ENCODE assay signal across 8 mouse cellular contexts in the genomic region with DNA sequence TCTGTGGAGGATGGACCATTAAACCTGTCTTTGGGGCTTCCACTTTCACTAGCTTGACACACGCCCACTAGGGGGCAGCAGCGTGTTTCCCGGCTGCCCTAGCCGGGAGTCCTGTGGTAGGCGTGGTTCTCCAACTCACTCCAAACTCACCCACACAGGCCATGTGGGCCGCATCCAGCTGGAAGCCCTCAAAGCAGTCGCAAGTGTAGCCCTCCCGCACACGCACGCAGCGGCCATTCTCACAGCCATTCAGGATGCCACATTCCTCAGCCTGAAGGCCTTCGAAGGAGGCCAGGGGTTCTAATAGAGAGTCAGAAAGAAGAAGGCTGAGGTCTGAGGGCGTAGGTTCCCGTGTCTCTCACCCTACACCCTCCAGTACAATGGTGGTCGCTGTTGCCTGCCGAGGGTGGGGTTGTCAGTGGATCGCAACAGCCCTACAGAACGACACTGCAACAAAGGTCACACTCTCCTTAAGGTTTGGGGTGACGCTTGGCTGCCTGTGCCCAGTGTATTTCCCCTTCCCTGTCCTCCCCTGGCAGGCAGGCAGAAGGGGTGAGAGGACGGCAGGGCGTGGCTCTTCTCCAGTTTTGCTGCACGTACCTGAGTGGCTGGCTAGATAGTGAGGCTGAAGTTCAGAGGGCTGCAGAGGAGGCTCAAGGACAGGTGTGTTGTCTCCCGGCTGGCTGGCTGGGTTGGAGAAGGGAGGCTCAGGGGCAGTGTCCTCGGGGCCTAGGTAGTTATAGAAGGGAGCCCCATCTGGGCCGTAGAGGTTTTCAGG. TPM values are rescaled to one million over a fixed set of nuclear protein-coding genes. Genes with fewer than 3 reads are reported as not detected.
DNase-seq lines count a peak whose midpoint lies in the region; ATAC-seq and TF ChIP-seq lines count a peak whose summit lies in the region.

No protein-coding gene starts in this region.

- peak overlapping the region; percentile 46 for H3K4me2 ChIP-seq in lung, embryonic 14.5 days

- no peaks in the 10 kb centered on the region for H3K27me3 ChIP-seq in cerebellum, adult 2 months (ENCODE audit: control insufficient read depth, insufficient read depth, low read length)
- H3K27me3 ChIP-seq in lung, embryonic 14.5 days (ENCODE audit: insufficient read depth, low read length) = no peaks in the 10 kb centered on the region

- TF ChIP-seq CTCF in cerebellum, adult 2 months (IDR thresholded peaks at IDR 0.05; ENCODE audit: borderline replicate concordance, insufficient read depth, low read depth, low read length) = peak; percentile 93
- peak; percentile 99 for TF ChIP-seq CTCF in lung, embryonic 14.5 days (IDR thresholded peaks at IDR 0.05; ENCODE audit: low read depth)
- peak; percentile 81 for TF ChIP-seq CTCF in olfactory bulb, adult 2 months (IDR thresholded peaks at IDR 0.05; ENCODE audit: insufficient read depth, low read depth, low read length)

- peaks cover 14% of the 10 kb centered on the region for H3K4me1 ChIP-seq in cerebellum, adult 2 months (ENCODE audit: control insufficient read depth, insufficient read depth, low read length)
- no peaks in the 10 kb centered on the region for H3K4me1 ChIP-seq in lung, embryonic 14.5 days (ENCODE audit: insufficient read depth)
- H3K4me1 ChIP-seq in olfactory bulb, adult 2 months (ENCODE audit: control insufficient read depth, insufficient read depth, low read length) = peaks cover 17% of the 10 kb centered on the region

- peak; percentile 66 for DNase-seq in MEL-GATA-1-ER (ENCODE audit: extremely low read depth, low read depth)
- DNase-seq in cerebellum, adult 2 months = peak; percentile 88 to 89
- DNase-seq in forelimb bud, embryonic 11.5 days (ENCODE audit: low read depth, low spot score) = peak; percentile 94
- DNase-seq in layer of hippocampus, adult 8-10 months (ENCODE audit: low spot score in 2 of 2) = peak; percentile 77 to 89
- peak; percentile 99 for DNase-seq in lung, embryonic 14.5 days
- DNase-seq in thymus, adult 18-20 months = peak; percentile 46 to 53

- H3K9me3 ChIP-seq in lung, embryonic 14.5 days (ENCODE audit: low read depth, low read length) = no peaks in the 10 kb centered on the region

- TF ChIP-seq POLR2A in cerebellum, adult 2 months (IDR thresholded peaks at IDR 0.05; ENCODE audit: borderline replicate concordance, insufficient read depth, low read length) = no peak
- no peak for TF ChIP-seq POLR2A in olfactory bulb, adult 2 months (IDR thresholded peaks at IDR 0.05; ENCODE audit: insufficient read depth, low read depth, low read length)

- peak overlapping the region; percentile 28; the same call in 1 of the 2 replicates for H3K9ac ChIP-seq in lung, embryonic 14.5 days

- 27% methylated on average over 25 of the region's 25 CpGs for WGBS in cerebellum, adult 2 months
- WGBS in lung, embryonic 14.5 days = 19% methylated on average over 25 of the region's 25 CpGs
- 32% methylated on average over 25 of the region's 25 CpGs for WGBS in olfactory bulb, adult 2 months

- H3K4me3 ChIP-seq in cerebellum, adult 2 months (replicated peaks; ENCODE audit: insufficient read depth, low read depth, low read length) = no peak overlapping the region
- no peak overlapping the region for H3K4me3 ChIP-seq in lung, embryonic 14.5 days (ENCODE audit: low read depth, low read length)
- H3K4me3 ChIP-seq in olfactory bulb, adult 2 months (ENCODE audit: insufficient read depth, low read depth, low read length) = no peak overlapping the region

- peak; percentile 92 to 95 for ATAC-seq in hematopoietic stem cell, adult 5-6 weeks (replicated peaks in 1 of 2; ENCODE audit: insufficient read depth in 1 of 2, low FRiP score in 2 of 2, low TSS enrichment in 1 of 2, low read depth in 1 of 2, poor library complexity in 2 of 2, severe bottlenecking in 2 of 2)
- peak; percentile 93 for ATAC-seq in lung, embryonic 14.5 days (ENCODE audit: insufficient read depth)

- H3K36me3 ChIP-seq in lung, embryonic 14.5 days (ENCODE audit: insufficient read depth) = no peaks in the 10 kb centered on the region

- H3K27ac ChIP-seq in cerebellum, adult 2 months (ENCODE audit: insufficient read depth, low read length) = no peak overlapping the region
- no peak overlapping the region for H3K27ac ChIP-seq in lung, embryonic 14.5 days (ENCODE audit: low read depth)
- H3K27ac ChIP-seq in olfactory bulb, adult 2 months (ENCODE audit: insufficient read depth, low read depth, low read length) = no peak overlapping the region

RNA-seq across cellular contexts. Expression of gene Isca2, which starts 11.7 kb away (rescaled TPM):
- 110 and 111 TPM in 2 replicates for polyA plus RNA-seq in cerebellum, adult 2 months (2012; rRNA removed)
- 53.8 and 55.1 TPM in 2 replicates for total RNA-seq in hematopoietic stem cell, adult 5-6 weeks (2017)
- 10 to 100 TPM; 52.3 to 58.0 (median 57.2) TPM for total RNA-seq in layer of hippocampus, adult 8-10 months (2022)
- 126 and 131 TPM in 2 replicates for polyA plus RNA-seq in lung, embryonic 14.5 days (2014; fragmentation: Nextera tagmentation; extraction: Ambion mirVana)
- not detected in 2 replicates for polyA plus RNA-seq in olfactory bulb, adult 2 months (2012; ENCODE audit: insufficient read depth, insufficient read length, low replicate concordance, missing spikeins)

RNA-seq across cellular contexts. Expression of gene Npc2, which starts 11.8 kb away (rescaled TPM):
- 54.3 and 56.3 TPM in 2 replicates for polyA plus RNA-seq in cerebellum, adult 2 months (2012; rRNA removed)
- 42.3 and 51.3 TPM in 2 replicates for total RNA-seq in hematopoietic stem cell, adult 5-6 weeks (2017)
- total RNA-seq in layer of hippocampus, adult 8-10 months (2022) = 10 to 100 TPM; 26.0 to 80.4 (median 46.4) TPM
- 106 and 107 TPM in 2 replicates for polyA plus RNA-seq in lung, embryonic 14.5 days (2014; fragmentation: Nextera tagmentation; extraction: Ambion mirVana)
- not detected in 2 replicates for polyA plus RNA-seq in olfactory bulb, adult 2 months (2012; ENCODE audit: insufficient read depth, insufficient read length, low replicate concordance, missing spikeins)

Comparison
In these comparisons a context has a peak if more than half of its experiments do, and no peak if none do; other contexts are left out.
1. RNA of gene Isca2, which starts 11.7 kb away (polyA plus RNA-seq): 126 to 131 TPM in lung, embryonic 14.5 days and 110 to 111 TPM in cerebellum, adult 2 months; not detected in olfactory bulb, adult 2 months; every median in the first group is over 100 times any median in the second.
2. Peak in every context shown above with its lines, with median percentiles within 50 percentile points of each other: DNase-seq and CTCF ChIP-seq.